In genomic region chr8:121970225-121970624, GRCm38 (mm10) we compare ENCODE assay signal across 30 mouse cellular contexts. TPM values are rescaled to one million over a fixed set of nuclear protein-coding genes. Genes with fewer than 3 reads are reported as not detected.
A peak's percentile ranks its signal among the peaks of the same experiment; 100 is the strongest.
DNase-seq lines count a peak whose midpoint lies in the region; ATAC-seq and TF ChIP-seq lines count a peak whose summit lies in the region.
"Had no signal": no experiment of that assay in that cellular context is flagged by ENCODE, and none has a peak within 500 bp of the region (broad histone marks: within the 10 kb centered on the region; RNA-seq: fewer than 3 reads in every experiment).

No protein-coding gene starts in this region.

- no peak for TF ChIP-seq CTCF in midbrain, postnatal 0 days (IDR thresholded peaks at IDR 0.05)

- peaks cover 16% of the 10 kb centered on the region for H3K36me3 ChIP-seq in forebrain, embryonic 12.5 days (replicated peaks)
- H3K36me3 ChIP-seq in forebrain, embryonic 16.5 days (ENCODE audit: control insufficient read depth, insufficient read depth) = 0 out of 2 replicates have a peak, but pooled peaks cover 3% of the 10 kb centered on the region
- peaks cover 7% of the 10 kb centered on the region; the same call in 1 of the 2 replicates for H3K36me3 ChIP-seq in hindbrain, embryonic 15.5 days
- H3K36me3 ChIP-seq in hindbrain, embryonic 10.5 days = peaks cover 22% of the 10 kb centered on the region
- peaks cover 14% of the 10 kb centered on the region for H3K36me3 ChIP-seq in embryonic facial prominence, embryonic 14.5 days (ENCODE audit: control insufficient read depth, insufficient read depth, low read length)
- H3K36me3 ChIP-seq in midbrain, postnatal 0 days (ENCODE audit: insufficient read depth, low read length) = 0 out of 2 replicates have a peak, but pooled peaks cover 7% of the 10 kb centered on the region

- no peak for ATAC-seq in forebrain, embryonic 12.5 days (ENCODE audit: low FRiP score)
- no peak for ATAC-seq in forebrain, embryonic 16.5 days
- no peak for ATAC-seq in hindbrain, embryonic 15.5 days (ENCODE audit: low FRiP score, low read depth)
- no peak for ATAC-seq in embryonic facial prominence, embryonic 14.5 days (ENCODE audit: low read depth)
- ATAC-seq in midbrain, postnatal 0 days (ENCODE audit: low FRiP score) = no peak
- ATAC-seq: intestine, postnatal 0 days; liver, postnatal 0 days; lung, postnatal 0 days; Patski had no signal

- 0 out of 2 replicates have a peak overlapping the region, but pooled peaks have one; percentile 54 for H3K27ac ChIP-seq in forebrain, embryonic 12.5 days
- no peak overlapping the region for H3K27ac ChIP-seq in forebrain, embryonic 16.5 days (ENCODE audit: low read length)
- 0 out of 2 replicates have a peak overlapping the region, but pooled peaks have one; percentile 15 for H3K27ac ChIP-seq in hindbrain, embryonic 15.5 days (replicated peaks)
- no peak overlapping the region; the same call in 1 of the 2 replicates for H3K27ac ChIP-seq in hindbrain, embryonic 10.5 days
- H3K27ac ChIP-seq in embryonic facial prominence, embryonic 14.5 days (replicated peaks; ENCODE audit: low read depth, low read length) = 0 out of 2 replicates have a peak overlapping the region, but pooled peaks have one; percentile 39
- H3K27ac ChIP-seq in midbrain, postnatal 0 days (ENCODE audit: low read depth, low read length) = 0 out of 2 replicates have a peak overlapping the region, but pooled peaks have one; percentile 55
- H3K27ac ChIP-seq: kidney, embryonic 15.5 days; limb, embryonic 12.5 days; macrophage; stomach, embryonic 15.5 days had no signal

- no peak overlapping the region for H3K4me3 ChIP-seq in forebrain, embryonic 12.5 days (replicated peaks)
- no peak overlapping the region for H3K4me3 ChIP-seq in forebrain, embryonic 16.5 days (replicated peaks; ENCODE audit: low read length)
- no peak overlapping the region for H3K4me3 ChIP-seq in hindbrain, embryonic 15.5 days
- no peak overlapping the region for H3K4me3 ChIP-seq in hindbrain, embryonic 10.5 days
- no peak overlapping the region for H3K4me3 ChIP-seq in embryonic facial prominence, embryonic 14.5 days (ENCODE audit: low read depth, low read length)
- no peak overlapping the region for H3K4me3 ChIP-seq in midbrain, postnatal 0 days (ENCODE audit: low read depth, low read length)
- H3K4me3 ChIP-seq: kidney, embryonic 15.5 days; limb, embryonic 12.5 days; myocyte; stomach, embryonic 15.5 days had no signal

- no peak for DNase-seq in hindbrain, embryonic 10.5 days (ENCODE audit: low spot score)
- DNase-seq in embryonic facial prominence, embryonic 14.5 days (ENCODE audit: low spot score) = no peak
- DNase-seq in midbrain, postnatal 0 days (ENCODE audit: low spot score) = no peak
- no peak for DNase-seq in urinary bladder, postnatal 10 days (ENCODE audit: low spot score)
- DNase-seq: adrenal gland, postnatal 36 days; cerebellum, adult 11 months; cerebellum, postnatal 10 days; gastrocnemius, postnatal 14 days; heart, adult 11 months; kidney, postnatal 36 days; layer of hippocampus, postnatal 36 days; liver, postnatal 0 days; thymus, adult 18-20 months; thymus, postnatal 36 days had no signal

- no peak overlapping the region for H3K9ac ChIP-seq in forebrain, embryonic 12.5 days
- H3K9ac ChIP-seq in forebrain, embryonic 16.5 days (replicated peaks; ENCODE audit: low read depth, low read length) = no peak overlapping the region
- H3K9ac ChIP-seq in hindbrain, embryonic 15.5 days = no peak overlapping the region
- 0 out of 2 replicates have a peak overlapping the region, but pooled peaks have one; percentile 30 for H3K9ac ChIP-seq in embryonic facial prominence, embryonic 14.5 days (ENCODE audit: low read depth, low read length)
- H3K9ac ChIP-seq in midbrain, postnatal 0 days (replicated peaks; ENCODE audit: low read length, poor library complexity, severe bottlenecking) = no peak overlapping the region
- H3K9ac ChIP-seq: kidney, embryonic 15.5 days; limb, embryonic 12.5 days; liver, postnatal 0 days; stomach, embryonic 15.5 days had no signal

- H3K27me3 ChIP-seq in forebrain, embryonic 12.5 days = no peaks in the 10 kb centered on the region
- no peaks in the 10 kb centered on the region for H3K27me3 ChIP-seq in forebrain, embryonic 16.5 days (replicated peaks; ENCODE audit: control insufficient read depth, insufficient read depth, low read length)
- H3K27me3 ChIP-seq in hindbrain, embryonic 15.5 days = no peaks in the 10 kb centered on the region
- no peaks in the 10 kb centered on the region for H3K27me3 ChIP-seq in hindbrain, embryonic 10.5 days (ENCODE audit: insufficient read depth, poor library complexity, severe bottlenecking)
- no peaks in the 10 kb centered on the region for H3K27me3 ChIP-seq in embryonic facial prominence, embryonic 14.5 days (replicated peaks; ENCODE audit: control insufficient read depth, insufficient read depth, low read length)
- H3K27me3 ChIP-seq in midbrain, postnatal 0 days (ENCODE audit: insufficient read depth, low read length) = no peaks in the 10 kb centered on the region
- H3K27me3 ChIP-seq: kidney, embryonic 15.5 days; limb, embryonic 12.5 days; Patski; stomach, embryonic 15.5 days had no signal

- no peaks in the 10 kb centered on the region for H3K9me3 ChIP-seq in forebrain, embryonic 12.5 days
- no peaks in the 10 kb centered on the region for H3K9me3 ChIP-seq in forebrain, embryonic 16.5 days (ENCODE audit: control insufficient read depth, low read length)
- no peaks in the 10 kb centered on the region for H3K9me3 ChIP-seq in hindbrain, embryonic 15.5 days
- H3K9me3 ChIP-seq in hindbrain, embryonic 10.5 days = no peaks in the 10 kb centered on the region
- H3K9me3 ChIP-seq in embryonic facial prominence, embryonic 14.5 days (ENCODE audit: control insufficient read depth, low read length) = no peaks in the 10 kb centered on the region
- H3K9me3 ChIP-seq in midbrain, postnatal 0 days (ENCODE audit: low read length) = no peaks in the 10 kb centered on the region
- H3K9me3 ChIP-seq: kidney, embryonic 15.5 days; limb, embryonic 12.5 days; stomach, embryonic 15.5 days had no signal

- 92% methylated on average over 8 of the region's 8 CpGs for whole genome bisulfite sequencing in forebrain, embryonic 12.5 days
- 87% methylated on average over 8 of the region's 8 CpGs for WGBS in forebrain, embryonic 16.5 days
- 88% methylated on average over 8 of the region's 8 CpGs for WGBS in hindbrain, embryonic 15.5 days
- WGBS in hindbrain, embryonic 10.5 days = 89% methylated on average over 8 of the region's 8 CpGs
- WGBS in embryonic facial prominence, embryonic 14.5 days = 82% methylated on average over 8 of the region's 8 CpGs
- WGBS in midbrain, postnatal 0 days = 86% methylated on average over 8 of the region's 8 CpGs

- H3K4me2 ChIP-seq in forebrain, embryonic 12.5 days = no peak overlapping the region
- no peak overlapping the region for H3K4me2 ChIP-seq in forebrain, embryonic 16.5 days (ENCODE audit: low read length)
- H3K4me2 ChIP-seq in hindbrain, embryonic 15.5 days = no peak overlapping the region
- H3K4me2 ChIP-seq in embryonic facial prominence, embryonic 14.5 days (ENCODE audit: low read depth, low read length) = no peak overlapping the region
- H3K4me2 ChIP-seq in midbrain, postnatal 0 days (ENCODE audit: low read depth, low read length, poor library complexity, severe bottlenecking) = no peak overlapping the region
- H3K4me2 ChIP-seq: heart, embryonic 11.5 days; kidney, embryonic 15.5 days; limb, embryonic 12.5 days; liver, embryonic 11.5 days; stomach, embryonic 15.5 days had no signal

- peaks cover 47% of the 10 kb centered on the region for H3K4me1 ChIP-seq in forebrain, embryonic 12.5 days
- peaks cover 38% of the 10 kb centered on the region for H3K4me1 ChIP-seq in forebrain, embryonic 16.5 days (replicated peaks; ENCODE audit: control insufficient read depth, insufficient read depth, low read length)
- peaks cover 50% of the 10 kb centered on the region for H3K4me1 ChIP-seq in hindbrain, embryonic 15.5 days (replicated peaks)
- H3K4me1 ChIP-seq in hindbrain, embryonic 10.5 days (replicated peaks) = peaks cover 52% of the 10 kb centered on the region
- H3K4me1 ChIP-seq in embryonic facial prominence, embryonic 14.5 days (ENCODE audit: control insufficient read depth, insufficient read depth, low read length) = peaks cover 23% of the 10 kb centered on the region
- H3K4me1 ChIP-seq in midbrain, postnatal 0 days (ENCODE audit: insufficient read depth, low read length) = no peaks in the 10 kb centered on the region

RNA-seq across cellular contexts. Expression of gene Banp, which starts 20.7 kb away (rescaled TPM):
- polyA plus RNA-seq in forebrain, embryonic 12.5 days (2016; fragmentation: Nextera tagmentation; extraction: Ambion mirVana) = 49.1 and 65.9 TPM in 2 replicates
- polyA plus RNA-seq in forebrain, embryonic 16.5 days (2015; fragmentation: Nextera tagmentation; extraction: Ambion mirVana) = 68.4 and 69.9 TPM in 2 replicates
- 53.9 and 59.1 TPM in 2 replicates for polyA plus RNA-seq in hindbrain, embryonic 15.5 days (2015; fragmentation: Nextera tagmentation; extraction: Ambion mirVana)
- 56.9 and 64.5 TPM in 2 replicates for polyA plus RNA-seq in hindbrain, embryonic 10.5 days (2016; fragmentation: Nextera tagmentation; extraction: Ambion mirVana)
- polyA plus RNA-seq in embryonic facial prominence, embryonic 14.5 days (2014; fragmentation: Nextera tagmentation; extraction: Ambion mirVana) = 32.1 and 34.9 TPM in 2 replicates
- total RNA-seq in midbrain, postnatal 0 days (2014; rRNA removed) = 37.1 and 51.6 TPM in 2 replicates
- polyA plus RNA-seq in midbrain, postnatal 0 days (2015; fragmentation: Nextera tagmentation; extraction: Ambion mirVana) = 22.4 and 24.8 TPM in 2 replicates

RNA-seq across cellular contexts. Expression of gene Car5a, which starts 25.5 kb away (rescaled TPM):
- 0.31 TPM in 1 of 2 replicates, not detected in the other for polyA plus RNA-seq in forebrain, embryonic 12.5 days (2016; fragmentation: Nextera tagmentation; extraction: Ambion mirVana)
- polyA plus RNA-seq in forebrain, embryonic 16.5 days (2015; fragmentation: Nextera tagmentation; extraction: Ambion mirVana) = 0.50 and 0.72 TPM in 2 replicates
- polyA plus RNA-seq in hindbrain, embryonic 15.5 days (2015; fragmentation: Nextera tagmentation; extraction: Ambion mirVana) = 0.36 and 0.63 TPM in 2 replicates
- 0.12 and 0.17 TPM in 2 replicates for polyA plus RNA-seq in hindbrain, embryonic 10.5 days (2016; fragmentation: Nextera tagmentation; extraction: Ambion mirVana)
- not detected in 2 replicates for polyA plus RNA-seq in embryonic facial prominence, embryonic 14.5 days (2014; fragmentation: Nextera tagmentation; extraction: Ambion mirVana)
- 0.19 TPM in 1 of 2 replicates, not detected in the other for total RNA-seq in midbrain, postnatal 0 days (2014; rRNA removed)
- polyA plus RNA-seq in midbrain, postnatal 0 days (2015; fragmentation: Nextera tagmentation; extraction: Ambion mirVana) = 0.17 and 0.22 TPM in 2 replicates
- total RNA-seq: adrenal gland, adult 18-20 months; adrenal gland, postnatal 36 days; gastrocnemius, postnatal 14 days; layer of hippocampus, postnatal 36 days had no signal
- polyA plus RNA-seq: embryonic facial prominence, embryonic 11.5 days; heart, embryonic 11.5 days; heart, postnatal 0 days; macrophage; myocyte; Patski had no signal

Comparison
In these comparisons a context has a peak if more than half of its experiments do, and no peak if none do; other contexts are left out.
1. H3K27ac ChIP-seq: peak in forebrain, embryonic 12.5 days (single experiment), hindbrain, embryonic 15.5 days (single experiment), embryonic facial prominence, embryonic 14.5 days (single experiment) and midbrain, postnatal 0 days (single experiment); none in forebrain, embryonic 16.5 days (single experiment) and hindbrain, embryonic 10.5 days (single experiment).